Mouse (Mus musculus): Measurements from ENCODE around the gene Adarb2.

Adarb2 gene

GRCm38 (mm10) chr13:8369868-8370387, 167.3 kb downstream of the Adarb2 start:
- no peak for DNase-seq (ENCODE audit: low read depth, low spot score)

- DNase-seq (ENCODE audit: low read depth, low spot score) = no peak
Observed at GRCm38 (mm10) chr13:8388541-8388940, 185.9 kb downstream of the Adarb2 start.

- no peak for DNase-seq (ENCODE audit: low read depth, low spot score)
Observed at GRCm38 (mm10) chr13:8400265-8401041, 197.8 kb downstream of the Adarb2 start.

- no peak for DNase-seq (ENCODE audit: low read depth, low spot score)
Observed at GRCm38 (mm10) chr13:8402324-8402873, 199.7 kb downstream of the Adarb2 start.

GRCm38 (mm10) chr13:8406020-8406419, 203.4 kb downstream of the Adarb2 start:
- DNase-seq (ENCODE audit: low read depth, low spot score) = no peak

GRCm38 (mm10) chr13:8410353-8411318, 208.0 kb downstream of the Adarb2 start:
- no peak for DNase-seq (ENCODE audit: low read depth, low spot score)

- DNase-seq (ENCODE audit: low read depth, low spot score) = no peak
Observed at GRCm38 (mm10) chr13:8424019-8424719, 221.5 kb downstream of the Adarb2 start.

- DNase-seq (ENCODE audit: low read depth, low spot score) = no peak
Observed at GRCm38 (mm10) chr13:8439188-8439835, 236.6 kb downstream of the Adarb2 start.

- DNase-seq (ENCODE audit: low read depth, low spot score) = no peak
Observed at GRCm38 (mm10) chr13:8445415-8445814, 242.7 kb downstream of the Adarb2 start.

- no peak for DNase-seq (ENCODE audit: low read depth, low spot score)
Observed at GRCm38 (mm10) chr13:8448192-8448879, 245.7 kb downstream of the Adarb2 start.

GRCm38 (mm10) chr13:8451581-8451980, 248.9 kb downstream of the Adarb2 start:
- no peak for DNase-seq (ENCODE audit: low read depth, low spot score)

- DNase-seq (ENCODE audit: low read depth, low spot score) = no peak
Observed at GRCm38 (mm10) chr13:8456886-8457285, 254.2 kb downstream of the Adarb2 start.

GRCm38 (mm10) chr13:8457831-8458230, 255.2 kb downstream of the Adarb2 start:
- no peak for DNase-seq (ENCODE audit: low read depth, low spot score)

- no peak for DNase-seq (ENCODE audit: low read depth, low spot score)
Observed at GRCm38 (mm10) chr13:8467591-8468366, 265.1 kb downstream of the Adarb2 start.

- DNase-seq (ENCODE audit: low read depth, low spot score) = no peak
Observed at GRCm38 (mm10) chr13:8476237-8476636, 273.6 kb downstream of the Adarb2 start.

GRCm38 (mm10) chr13:8478731-8479130, 276.1 kb downstream of the Adarb2 start:
- DNase-seq (ENCODE audit: low read depth, low spot score) = no peak

- no peak for DNase-seq (ENCODE audit: low read depth, low spot score)
Observed at GRCm38 (mm10) chr13:8479970-8480369, 277.3 kb downstream of the Adarb2 start.

GRCm38 (mm10) chr13:8481347-8481746, 278.7 kb downstream of the Adarb2 start:
- no peak for DNase-seq (ENCODE audit: low read depth, low spot score)

GRCm38 (mm10) chr13:8484592-8485272, 282.1 kb downstream of the Adarb2 start:
- no peak for DNase-seq (ENCODE audit: low read depth, low spot score)
